Mouse (Mus musculus) kidney, adult 2 months (tissue): ENCODE results near the gene Ergic1. TPM values are rescaled to one million over a fixed set of nuclear protein-coding genes. Genes with fewer than 3 reads are reported as not detected.

Source experiments
- DNase-seq: peaks from one replicate; pipeline ENCODE4 v3.0.0; 2021
- H3K27ac ChIP-seq: fragments of 200-500 bp; 2 replicates; pipeline ENCODE4 v1.5.1; 2012; ENCODE audit warnings: low read depth, low read length, control low read depth, inconsistent platforms; ENCODE audit not compliant: insufficient read depth
- H3K27me3 ChIP-seq: fragments of 200-500 bp; replicated peaks from 2 replicates; pipeline ENCODE4 v1.6.1; 2012; ENCODE audit warnings: mild to moderate bottlenecking, moderate library complexity, low read length, inconsistent platforms; ENCODE audit not compliant: control insufficient read depth, insufficient read depth
- H3K36me3 ChIP-seq: fragments of 200-500 bp; 2 replicates; pipeline ENCODE4 v1.6.1; 2012; ENCODE audit warnings: mild to moderate bottlenecking, moderate library complexity, low read length, inconsistent platforms; ENCODE audit not compliant: control insufficient read depth, insufficient read depth
- H3K4me1 ChIP-seq: fragments of 200-500 bp; 2 replicates; pipeline ENCODE4 v1.6.1; 2011; ENCODE audit warnings: low read length; ENCODE audit not compliant: control insufficient read depth, insufficient read depth
- H3K4me3 ChIP-seq: fragments of 200-500 bp; 2 replicates; pipeline ENCODE4 v1.5.1; 2011; ENCODE audit warnings: mild to moderate bottlenecking, low read depth, low read length, control low read depth; ENCODE audit not compliant: insufficient read depth
- CTCF ChIP-seq: fragments of 200-500 bp; conservative IDR thresholded peaks from 2 replicates; pipeline ENCODE4 v1.5.1; 2011; ENCODE audit warnings: low read depth, mild to moderate bottlenecking, control low read depth, low read length, moderate library complexity, mixed read lengths; ENCODE audit not compliant: insufficient read depth, insufficient read length
- POLR2A ChIP-seq: fragments of 200-500 bp; IDR thresholded peaks from one replicate; pipeline ENCODE4 v1.6.1; 2011; ENCODE audit warnings: low read depth, low read length, control low read depth
- WGBS: fragments of 180-500 bp; shearing (Covaris S2); methylation state at CpG from one replicate; pipeline ENCODE4 v1.1.7; 2018; 5-methylcytosine and 5-hydroxymethylcytosine counted together
- polyA plus RNA-seq: library from polyadenylated mRNA; depleted of rRNA; stranded (reverse); fragments of >200 nt; gene quantifications from 2 replicates; pipeline ENCODE4 v1.2.3, GENCODE M21; 2012

Ergic1 gene
- polyA plus RNA-seq, 1 experiment: 131 TPM

GRCm38 (mm10) chr17:26645411-26645854 lies 84.1 kb downstream of the Ergic1 start:
- H3K36me3 ChIP-seq: no peaks in the 10 kb centered on the region

GRCm38 (mm10) chr17:26647283-26647682 lies 86.0 kb downstream of the Ergic1 start:
- H3K4me3 ChIP-seq: no peak overlapping the region
- WGBS: 50% methylated on average over 13 of the region's 13 CpGs
- no peak for TF ChIP-seq POLR2A
- no peak for TF ChIP-seq CTCF
- H3K27me3 ChIP-seq: no peaks in the 10 kb centered on the region
- H3K36me3 ChIP-seq: no peaks in the 10 kb centered on the region
- peak; percentile 54 for DNase-seq
- no peak overlapping the region for H3K27ac ChIP-seq
- H3K4me1 ChIP-seq: no peaks in the 10 kb centered on the region

More at GRCm38 (mm10) chr17:26645411-26645854, 84.1 kb downstream of the Ergic1 start:
- H3K4me1 ChIP-seq: no peaks in the 10 kb centered on the region
- H3K27me3 ChIP-seq: no peaks in the 10 kb centered on the region
- WGBS: 87% methylated on average over 8 of the region's 8 CpGs
- TF ChIP-seq POLR2A (no peak), CTCF (no peak)
- no peak for DNase-seq
- no peak overlapping the region for H3K27ac ChIP-seq
- H3K4me3 ChIP-seq: no peak overlapping the region

GRCm38 (mm10) chr17:26649565-26649964 lies 88.3 kb downstream of the Ergic1 start:
- no peak for TF ChIP-seq POLR2A
- TF ChIP-seq CTCF: peak; percentile 46
- Histone ChIP-seq H3K27me3 (no peaks in the 10 kb centered on the region), H3K36me3 (no peaks in the 10 kb centered on the region), H3K27ac (no peak overlapping the region), H3K4me1 (no peaks in the 10 kb centered on the region), H3K4me3 (no peak overlapping the region)
- WGBS: 81% methylated on average over 4 of the region's 4 CpGs
- no peak for DNase-seq

- DNase-seq: no peak
- Histone ChIP-seq H3K27me3 (no peaks in the 10 kb centered on the region), H3K27ac (no peak overlapping the region), H3K4me1 (no peaks in the 10 kb centered on the region), H3K36me3 (no peaks in the 10 kb centered on the region), H3K4me3 (no peak overlapping the region)
- TF ChIP-seq CTCF (no peak), POLR2A (no peak)
- WGBS: 78% methylated on average over 14 of the region's 14 CpGs
These were observed 89.4 kb downstream of the Ergic1 start for GRCm38 (mm10) chr17:26650451-26651363.

GRCm38 (mm10) chr17:26658854-26659572 lies 97.7 kb downstream of the Ergic1 start:
- Histone ChIP-seq H3K4me3 (no peak overlapping the region), H3K27ac (no peak overlapping the region), H3K4me1 (0 out of 2 replicates have a peak, but pooled peaks cover 2% of the 10 kb centered on the region), H3K27me3 (no peaks in the 10 kb centered on the region), H3K36me3 (0 out of 2 replicates have a peak, but pooled peaks cover 1% of the 10 kb centered on the region)
- peak; percentile 24 for DNase-seq
- no peak for TF ChIP-seq POLR2A
- TF ChIP-seq CTCF: no peak
- 33% methylated on average over 21 of the region's 21 CpGs for WGBS

- 72% methylated on average over 3 of the region's 3 CpGs for WGBS
- H3K4me3 ChIP-seq: no peak overlapping the region
- H3K36me3 ChIP-seq: 0 out of 2 replicates have a peak, but pooled peaks cover 1% of the 10 kb centered on the region
- no peak overlapping the region for H3K27ac ChIP-seq
- H3K4me1 ChIP-seq: 0 out of 2 replicates have a peak, but pooled peaks cover 2% of the 10 kb centered on the region
- TF ChIP-seq CTCF: no peak
- no peak for TF ChIP-seq POLR2A
- no peaks in the 10 kb centered on the region for H3K27me3 ChIP-seq
- no peak for DNase-seq
These were observed 98.3 kb downstream of the Ergic1 start for GRCm38 (mm10) chr17:26659573-26659915.
